Mouse (Mus musculus): ENCODE measurements around the gene Pla2g2f.

DNA sequence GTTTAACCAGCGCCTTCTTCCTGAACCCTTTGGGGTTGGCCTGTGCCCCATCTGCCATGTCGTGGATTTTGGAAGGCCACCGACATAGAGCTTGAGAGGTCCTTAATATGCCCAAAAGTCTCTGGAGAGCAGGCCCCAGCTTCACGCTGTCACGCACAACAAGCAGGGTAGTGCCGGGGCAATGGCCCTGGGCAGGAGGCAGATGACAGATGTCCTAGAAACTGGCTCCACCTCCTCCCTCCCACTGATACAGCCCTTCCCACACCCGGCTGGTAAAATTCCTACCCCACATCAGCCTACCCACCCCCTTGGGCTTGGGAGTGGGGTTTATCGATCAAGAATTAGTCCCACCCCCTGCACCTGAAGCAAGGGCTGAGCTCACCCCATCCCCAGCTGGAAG lies at the start of gene Pla2g2f:
- no peak for TF ChIP-seq TCF12 (IDR thresholded peaks at IDR 0.05; ENCODE audit: insufficient read depth, poor library complexity, severe bottlenecking)
- no peak for TF ChIP-seq POLR2A (IDR thresholded peaks at IDR 0.05; ENCODE audit: insufficient read length, low read depth)
- no peak for TF ChIP-seq MYOG (IDR thresholded peaks at IDR 0.05; ENCODE audit: control insufficient read depth in 1 of 3, insufficient read depth in 1 of 3, insufficient read length in 2 of 3, low read depth in 2 of 3)
- TF ChIP-seq MYOD1 (IDR thresholded peaks at IDR 0.05; ENCODE audit: control insufficient read depth in 1 of 3, insufficient read length in 2 of 3, low read depth in 2 of 3), result no peak
- TF ChIP-seq SRF (IDR thresholded peaks at IDR 0.05; ENCODE audit: control insufficient read depth, insufficient read length, low read depth), result no peak
